Mouse (Mus musculus): ENCODE measurements around the gene Cmah. TPM values are rescaled to one million over a fixed set of nuclear protein-coding genes. Genes with fewer than 3 reads are reported as not detected.

Gene Cmah
- total RNA-seq, 2 experiments from 2014 or later, result 0.35 to 0.97 TPM

DNA sequence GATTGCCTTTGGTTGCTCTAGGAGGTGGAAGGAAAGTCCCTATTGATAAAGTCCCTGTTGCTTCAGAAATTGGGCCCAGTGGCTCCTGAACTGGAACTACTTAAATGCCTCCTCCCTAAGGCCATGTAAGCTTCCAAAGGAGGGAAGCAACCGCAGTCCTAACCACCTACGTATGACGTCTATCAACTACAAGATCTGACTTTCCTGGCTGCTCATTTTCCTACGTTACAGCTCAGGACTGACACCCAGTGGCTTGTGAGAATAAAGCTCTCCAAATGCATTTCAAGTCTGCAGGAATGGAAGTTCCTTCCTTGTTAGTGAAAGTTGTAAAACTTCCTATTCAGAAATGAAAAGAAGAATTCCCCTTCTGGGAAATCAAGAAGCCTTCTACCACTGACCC is 8.6 kb upstream of the Cmah start:
- H3K4me3 ChIP-seq, result no peak overlapping the region
- no peak overlapping the region for H3K27ac ChIP-seq
- TF ChIP-seq CTCF (IDR thresholded peaks at IDR 0.05), result peak; percentile 69
- peak; percentile 21 to 44 for DNase-seq (ENCODE audit: extremely low spot score in 1 of 2, low spot score in 2 of 2)
- intact Hi-C loops (cut with DNase I), result loop anchor here (5.0 kb wide), 2 partner anchors 296 to 486 kb away; no protein-coding TSS in a partner anchor

DNA sequence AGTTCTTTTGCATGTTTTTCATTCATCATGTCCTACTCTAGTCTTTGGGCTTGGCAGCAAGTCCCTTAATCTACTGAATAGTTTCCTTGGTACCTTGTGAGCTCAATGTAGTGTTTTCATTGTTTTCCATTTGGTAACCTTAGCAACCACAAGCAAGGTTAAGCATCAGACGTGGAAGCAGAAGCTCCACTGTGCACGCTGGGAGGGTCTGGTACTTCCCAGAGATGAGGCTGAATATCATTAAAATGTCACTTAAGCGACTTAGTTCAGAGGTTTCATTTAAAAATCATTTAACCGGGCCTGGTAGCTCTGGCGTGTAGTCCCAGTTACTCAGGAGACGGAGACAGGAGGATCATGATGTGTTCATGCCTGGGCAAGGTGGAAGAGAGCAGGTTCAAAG is 5.9 kb upstream of the Cmah start:
- Histone ChIP-seq H3K27ac (no peak overlapping the region), H3K4me3 (no peak overlapping the region)
- DNase-seq (ENCODE audit: extremely low spot score in 1 of 2, low spot score in 2 of 2), result no peak
- no peak for TF ChIP-seq CTCF (IDR thresholded peaks at IDR 0.05)
- intact Hi-C loops (cut with DNase I), result no loop called here

DNA sequence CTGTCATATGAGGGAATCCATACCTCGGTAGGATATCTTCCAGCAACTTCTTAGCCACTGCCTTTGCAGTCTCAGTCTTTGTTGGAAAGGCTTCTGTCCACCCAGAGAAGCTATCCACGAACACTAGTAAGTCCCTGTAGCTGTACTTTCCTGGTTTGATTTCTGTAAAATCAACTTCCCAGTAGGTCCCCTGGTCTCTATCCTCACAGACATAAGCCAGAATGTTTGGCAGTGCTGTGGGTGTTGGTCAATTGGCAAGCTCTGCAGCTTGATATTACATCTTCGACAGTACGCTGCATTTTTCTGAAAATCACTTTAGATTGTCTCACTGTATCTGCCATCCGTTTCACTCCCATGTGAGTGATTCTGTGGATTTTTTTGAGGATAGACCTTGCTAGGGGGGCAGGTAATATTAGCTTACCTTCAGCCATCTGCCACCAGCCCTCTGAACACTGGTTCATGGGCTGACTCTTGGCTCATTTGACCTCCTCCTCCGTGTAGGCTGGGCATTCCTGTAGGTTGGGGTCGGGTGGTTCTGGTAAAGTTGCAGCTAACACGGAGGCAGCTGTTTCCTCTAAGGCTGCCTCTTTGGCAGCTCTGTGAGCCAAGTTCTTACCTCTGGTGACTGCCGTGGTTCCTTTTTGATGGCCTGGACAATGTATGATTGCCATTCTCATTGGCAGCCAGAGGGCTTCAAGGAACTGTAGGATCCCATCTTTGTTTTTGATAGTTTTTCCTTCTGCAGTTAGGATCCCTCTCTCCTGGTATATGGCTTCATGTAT is 1.0 kb downstream of the Cmah start:
- no peak overlapping the region for H3K4me3 ChIP-seq
- intact Hi-C loops (cut with DNase I), result no loop called here
- no peak for DNase-seq (ENCODE audit: extremely low spot score in 1 of 2, low spot score in 2 of 2)
- TF ChIP-seq CTCF (IDR thresholded peaks at IDR 0.05), result no peak
- no peak overlapping the region for H3K27ac ChIP-seq

DNA sequence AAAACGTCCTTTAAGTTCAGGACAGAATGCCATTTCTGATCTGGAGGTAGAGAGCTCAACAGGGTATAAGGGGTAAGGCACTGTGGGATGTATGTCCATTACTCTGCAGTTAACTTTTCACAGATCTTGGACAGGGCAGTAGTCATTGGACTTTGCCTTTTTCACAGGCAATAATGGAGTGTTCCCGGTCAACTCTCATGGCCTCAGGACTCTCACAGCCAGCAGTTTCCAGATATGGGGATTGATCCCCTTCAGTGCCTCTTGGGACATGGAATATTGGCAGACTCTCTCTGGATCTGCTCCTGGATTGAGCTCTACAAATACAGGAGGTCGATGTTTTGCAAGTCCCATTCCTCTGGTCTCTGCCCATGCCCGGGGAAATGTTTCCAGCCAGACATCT is 2.9 kb downstream of the Cmah start:
- intact Hi-C loops (cut with DNase I), result loop anchor here (10.0 kb wide), 1 partner anchor 355 kb away; no protein-coding TSS in a partner anchor
- no peak for DNase-seq (ENCODE audit: extremely low spot score in 1 of 2, low spot score in 2 of 2)
- no peak for TF ChIP-seq CTCF (IDR thresholded peaks at IDR 0.05)
- Histone ChIP-seq H3K27ac (no peak overlapping the region), H3K4me3 (no peak overlapping the region)

DNA sequence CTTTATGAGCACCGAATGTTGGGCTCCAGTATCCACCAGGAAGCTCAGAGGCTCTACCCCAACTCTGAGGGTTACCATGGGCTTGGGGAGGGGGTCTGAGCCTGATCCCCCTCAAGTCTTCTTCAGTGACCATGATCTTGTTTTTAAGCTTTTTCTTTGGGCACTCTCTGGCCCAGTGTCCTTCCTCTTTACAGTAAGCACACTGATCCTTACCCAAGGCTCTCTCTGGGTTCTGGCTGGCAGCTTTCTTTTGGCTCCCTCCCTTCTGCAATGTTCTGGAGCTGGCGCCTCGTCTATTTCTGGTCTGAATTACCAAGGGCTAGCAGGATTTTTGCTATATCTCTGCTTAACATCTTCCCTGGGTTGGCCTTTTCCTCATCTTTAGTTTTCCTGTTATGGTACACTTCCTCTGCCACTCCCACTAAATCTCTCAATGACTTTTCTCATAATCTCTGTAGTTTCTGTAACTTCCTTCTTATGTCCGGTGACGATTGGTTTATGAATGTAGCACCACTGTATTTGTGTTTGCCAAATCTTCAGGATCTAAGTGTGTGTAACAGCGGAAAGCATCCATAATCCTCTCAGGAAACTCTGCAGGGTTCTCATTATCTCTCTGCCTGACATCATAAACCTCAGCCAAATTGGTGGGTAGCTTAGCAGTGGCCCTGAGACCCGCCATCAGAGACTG is 3.8 kb downstream of the Cmah start:
- H3K27ac ChIP-seq, result no peak overlapping the region
- DNase-seq (ENCODE audit: extremely low spot score in 1 of 2, low spot score in 2 of 2), result no peak
- TF ChIP-seq CTCF (IDR thresholded peaks at IDR 0.05), result no peak
- intact Hi-C loops (cut with DNase I), result loop anchor here (10.0 kb wide), 1 partner anchor 354 kb away; no protein-coding TSS in a partner anchor
- H3K4me3 ChIP-seq, result no peak overlapping the region

DNA sequence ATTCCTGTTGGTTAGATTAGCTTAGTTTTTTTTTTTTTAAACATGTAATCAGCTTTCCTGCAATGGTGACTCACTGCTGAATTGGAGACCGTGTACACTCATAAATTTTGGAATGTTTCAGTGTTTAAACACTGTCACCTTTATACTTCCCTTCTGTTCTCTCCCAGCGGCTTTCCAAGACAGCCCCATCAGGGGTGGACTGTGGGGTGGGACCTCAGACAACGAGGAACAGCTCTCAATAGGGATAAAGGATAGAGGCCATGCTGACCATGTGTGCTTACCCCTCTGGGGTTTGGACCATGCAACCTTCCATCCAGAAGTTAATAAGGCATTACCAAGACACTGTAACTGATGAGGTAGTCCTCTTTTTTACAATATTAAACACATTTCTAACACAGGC is 5.3 kb downstream of the Cmah start:
- intact Hi-C loops (cut with DNase I), result loop anchor here (10.0 kb wide), 1 partner anchor 352 kb away; no protein-coding TSS in a partner anchor
- Histone ChIP-seq H3K4me3 (no peak overlapping the region), H3K27ac (no peak overlapping the region)
- DNase-seq (ENCODE audit: extremely low spot score in 1 of 2, low spot score in 2 of 2), result no peak
- no peak for TF ChIP-seq CTCF (IDR thresholded peaks at IDR 0.05)

DNA sequence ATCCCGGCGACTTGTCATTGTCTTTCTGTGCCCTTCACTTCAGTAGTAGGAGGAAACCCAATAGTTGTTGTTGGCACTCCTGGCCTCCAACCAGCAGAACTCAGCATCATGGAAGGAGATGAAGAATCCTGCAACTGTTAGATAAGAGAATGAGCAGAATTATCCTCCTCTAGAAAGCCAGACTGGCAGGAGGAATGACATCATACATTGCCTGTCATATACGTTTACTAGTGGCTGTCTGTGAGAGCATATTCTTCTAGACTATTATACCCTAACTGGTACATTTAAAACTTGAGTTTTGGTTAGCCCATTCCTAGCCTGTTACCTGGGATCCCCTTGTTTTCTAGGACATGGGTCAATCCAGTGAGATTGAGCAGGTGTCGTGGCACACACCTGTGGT is 9.6 kb downstream of the Cmah start:
- intact Hi-C loops (cut with DNase I), result loop anchor here (10.0 kb wide), 1 partner anchor 348 kb away; no protein-coding TSS in a partner anchor
- no peak for DNase-seq (ENCODE audit: extremely low spot score in 1 of 2, low spot score in 2 of 2)
- TF ChIP-seq CTCF (IDR thresholded peaks at IDR 0.05), result no peak
- H3K4me3 ChIP-seq, result no peak overlapping the region
- no peak overlapping the region for H3K27ac ChIP-seq

DNA sequence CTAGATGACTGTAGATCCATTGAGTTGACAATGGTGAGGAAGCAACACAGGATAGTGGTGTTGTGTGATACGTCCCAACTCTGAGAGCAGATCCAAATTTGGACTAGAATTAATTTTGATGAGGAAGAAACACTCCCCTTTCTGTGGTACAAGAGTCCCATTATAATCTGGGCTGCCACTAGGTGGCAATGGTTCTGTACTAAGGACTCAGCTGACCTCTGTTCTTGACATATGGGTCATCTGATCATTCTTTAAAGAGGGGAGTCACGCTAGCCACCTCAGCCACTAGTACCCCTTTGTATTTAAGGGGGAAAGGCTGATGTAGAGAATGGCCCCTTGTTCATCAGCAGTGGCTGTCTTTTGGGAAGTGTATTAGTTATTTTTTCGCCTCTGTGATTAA is 10.7 kb downstream of the Cmah start:
- intact Hi-C loops (cut with DNase I), result loop anchor here (10.0 kb wide), 1 partner anchor 347 kb away; no protein-coding TSS in a partner anchor
- TF ChIP-seq CTCF (IDR thresholded peaks at IDR 0.05), result peak; percentile 48
- no peak overlapping the region for H3K27ac ChIP-seq
- no peak overlapping the region for H3K4me3 ChIP-seq
- DNase-seq (ENCODE audit: extremely low spot score in 1 of 2, low spot score in 2 of 2), result no peak

DNA sequence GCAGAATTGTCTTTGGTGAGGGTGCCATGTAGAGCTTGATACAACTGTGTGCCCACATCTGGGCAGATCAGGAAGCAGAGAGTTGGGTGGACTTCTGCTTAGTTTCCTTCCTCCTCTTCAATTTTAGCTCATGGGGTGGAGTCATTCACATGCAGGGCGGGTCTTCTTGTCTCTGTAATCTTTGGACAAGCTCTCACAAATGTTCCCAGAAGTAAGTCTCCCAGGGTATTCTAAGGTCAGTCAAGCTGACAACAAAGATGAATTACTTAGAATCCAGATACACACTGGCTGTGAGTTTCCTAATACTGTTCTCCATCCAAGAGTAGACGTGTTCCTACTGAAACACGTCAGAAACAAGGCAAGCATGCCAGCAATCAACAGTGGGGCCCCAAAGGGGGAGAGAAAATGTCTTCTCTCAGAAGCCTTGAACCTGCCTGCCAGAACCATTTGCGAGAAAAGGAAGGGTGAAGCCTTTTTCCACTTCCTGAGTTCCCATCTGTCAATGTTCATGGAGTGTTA is 11.2 kb downstream of the Cmah start:
- no peak for DNase-seq (ENCODE audit: extremely low spot score in 1 of 2, low spot score in 2 of 2)
- no peak for TF ChIP-seq CTCF (IDR thresholded peaks at IDR 0.05)
- no peak overlapping the region for H3K4me3 ChIP-seq
- intact Hi-C loops (cut with DNase I), result loop anchor here (10.0 kb wide), 1 partner anchor 346 kb away; no protein-coding TSS in a partner anchor
- H3K27ac ChIP-seq, result no peak overlapping the region

DNA sequence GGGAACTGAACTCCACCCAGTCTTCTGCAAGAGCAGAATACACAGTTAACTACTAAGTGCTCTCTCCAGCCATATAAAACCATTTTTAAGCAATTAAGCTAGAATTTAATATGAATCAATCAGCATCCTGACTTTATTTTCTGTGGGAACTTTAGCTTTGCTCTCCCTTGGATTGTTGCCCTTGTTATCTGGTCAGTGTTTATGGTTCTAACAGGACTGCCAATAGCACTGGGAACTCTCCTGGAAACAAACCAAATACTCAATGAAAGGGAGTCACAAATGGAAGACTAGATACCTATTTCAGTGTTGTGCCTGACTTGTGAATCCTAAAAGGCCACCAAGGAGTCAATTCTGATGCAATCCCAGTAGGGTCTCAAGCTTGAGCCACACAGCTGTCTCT is 12.7 kb downstream of the Cmah start:
- TF ChIP-seq CTCF (IDR thresholded peaks at IDR 0.05), result no peak
- H3K4me3 ChIP-seq, result no peak overlapping the region
- intact Hi-C loops (cut with DNase I), result loop anchor here (10.0 kb wide), 1 partner anchor 345 kb away; no protein-coding TSS in a partner anchor
- DNase-seq (ENCODE audit: extremely low spot score in 1 of 2, low spot score in 2 of 2), result no peak
- H3K27ac ChIP-seq, result no peak overlapping the region

DNA sequence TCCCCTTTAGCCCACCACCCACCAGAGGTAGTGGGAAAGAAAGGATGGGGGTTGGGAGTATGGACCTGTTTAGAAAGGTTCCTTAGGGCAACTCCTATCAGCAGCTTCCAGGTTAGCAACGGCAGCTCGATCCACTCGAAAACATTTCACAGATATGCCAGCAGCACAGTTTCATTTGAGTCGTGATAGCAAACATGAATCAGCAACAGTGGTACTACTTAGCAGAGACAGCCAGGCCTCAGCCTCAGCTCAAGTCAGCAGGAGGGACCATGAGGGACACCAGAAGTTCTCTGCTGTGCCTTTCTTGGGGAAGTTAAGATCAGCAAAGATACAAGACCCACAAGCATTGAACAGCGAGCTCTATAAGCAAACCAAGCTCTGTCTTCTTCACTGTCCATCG is 13.3 kb downstream of the Cmah start:
- TF ChIP-seq CTCF (IDR thresholded peaks at IDR 0.05), result no peak
- DNase-seq (ENCODE audit: extremely low spot score in 1 of 2, low spot score in 2 of 2), result no peak
- Histone ChIP-seq H3K4me3 (no peak overlapping the region), H3K27ac (no peak overlapping the region)
- intact Hi-C loops (cut with DNase I), result no loop called here

DNA sequence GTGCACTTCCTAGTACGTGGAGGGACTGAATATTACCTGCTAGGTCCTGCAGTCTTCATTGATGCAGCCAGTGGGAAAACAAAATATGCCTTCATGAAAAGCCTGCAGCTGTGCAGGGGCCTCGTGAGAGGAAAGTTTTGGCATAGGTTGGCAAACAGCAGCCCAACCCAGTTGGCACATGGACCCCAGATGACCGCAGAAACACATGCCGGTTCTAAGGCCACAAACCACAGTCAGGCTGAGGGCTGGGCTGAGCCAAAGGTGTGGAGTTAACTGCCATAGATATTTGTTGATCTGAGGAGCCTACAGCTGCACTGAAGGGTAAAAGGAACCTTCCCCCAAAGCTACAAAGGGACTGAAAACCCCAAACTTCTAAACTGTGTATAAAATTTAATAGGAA is 14.9 kb downstream of the Cmah start:
- intact Hi-C loops (cut with DNase I), result no loop called here
- H3K4me3 ChIP-seq, result no peak overlapping the region
- no peak for DNase-seq (ENCODE audit: extremely low spot score in 1 of 2, low spot score in 2 of 2)
- no peak overlapping the region for H3K27ac ChIP-seq
- no peak for TF ChIP-seq CTCF (IDR thresholded peaks at IDR 0.05)
